In genomic region chr5:63816643-63817042, GRCm38 (mm10) we compare ENCODE assay signal across 15 mouse cellular contexts.
"Had no signal": no experiment of that assay in that cellular context is flagged by ENCODE, and none has a peak within 500 bp of the region (broad histone marks: within the 10 kb centered on the region; RNA-seq: fewer than 3 reads in every experiment).

No protein-coding gene starts in this region.

- H3K27ac ChIP-seq: macrophage; midbrain, embryonic 13.5 days; midbrain, embryonic 15.5 days; neural tube, embryonic 12.5 days had no signal

- ATAC-seq: midbrain, embryonic 13.5 days; midbrain, embryonic 15.5 days had no signal

- H3K36me3 ChIP-seq: midbrain, embryonic 13.5 days; midbrain, embryonic 15.5 days; neural tube, embryonic 12.5 days had no signal

- H3K4me2 ChIP-seq: lung, embryonic 14.5 days; midbrain, embryonic 11.5 days; midbrain, embryonic 13.5 days; midbrain, embryonic 15.5 days; neural tube, embryonic 12.5 days had no signal

- H3K9me3 ChIP-seq: midbrain, embryonic 15.5 days; neural tube, embryonic 12.5 days had no signal

- H3K9ac ChIP-seq: lung, embryonic 14.5 days; midbrain, embryonic 13.5 days; midbrain, embryonic 15.5 days; neural tube, embryonic 12.5 days had no signal

- DNase-seq: lung, adult 18-20 months; lung, postnatal 10 days; lung, postnatal 36 days; right cerebral cortex, postnatal 14 days; spleen, adult 18-20 months; thymus, adult 18-20 months; thymus, postnatal 14 days; thymus, postnatal 36 days had no signal

- H3K4me3 ChIP-seq: megakaryocyte, embryonic 14.5 days; midbrain, embryonic 13.5 days; midbrain, embryonic 15.5 days; neural tube, embryonic 12.5 days had no signal
